Mouse (Mus musculus) liver, embryonic 16.5 days (tissue): ENCODE results near the gene Ndn. TPM values are rescaled to one million over a fixed set of nuclear protein-coding genes. Genes with fewer than 3 reads are reported as not detected.
A peak's percentile ranks its signal among the peaks of the same experiment; 100 is the strongest.

Experiments used
- ATAC-seq: fragments of 200-750 bp; cut with Nextera tagmentation; 2 replicates; pipeline ENCODE4 v1.8.0; 2017; ENCODE audit warnings: low read depth, mild to moderate bottlenecking, moderate number of reproducible peaks, moderate library complexity
- H3K27ac ChIP-seq: fragments of 300-500 bp; sonication (generic); 2 replicates; pipeline ENCODE4 v1.5.1; 2014; ENCODE audit warnings: mild to moderate bottlenecking, low read length
- H3K27me3 ChIP-seq: fragments of 300-500 bp; sonication (generic); 2 replicates; pipeline ENCODE4 v1.6.1; 2014; ENCODE audit warnings: low read depth, low read length, mixed read lengths; ENCODE audit not compliant: control insufficient read depth, insufficient read depth
- H3K36me3 ChIP-seq: fragments of 300-500 bp; sonication (generic); 2 replicates; pipeline ENCODE4 v1.6.1; 2014; ENCODE audit warnings: mild to moderate bottlenecking; ENCODE audit not compliant: control insufficient read depth, insufficient read depth
- H3K4me1 ChIP-seq: fragments of 300-500 bp; sonication (generic); 2 replicates; pipeline ENCODE4 v1.6.1; 2014; ENCODE audit warnings: low read depth, low read length, mixed read lengths; ENCODE audit not compliant: control insufficient read depth
- H3K4me2 ChIP-seq: fragments of 300-500 bp; sonication (generic); 2 replicates; pipeline ENCODE4 v1.6.1; 2014; ENCODE audit warnings: low read depth, low read length, mixed read lengths
- H3K4me3 ChIP-seq: fragments of 300-500 bp; sonication (generic); 2 replicates; pipeline ENCODE4 v1.5.1; 2014; ENCODE audit warnings: low read depth, mild to moderate bottlenecking, low read length
- H3K9ac ChIP-seq: fragments of 300-500 bp; sonication (generic); 2 replicates; pipeline ENCODE4 v1.6.1; 2014; ENCODE audit warnings: low read depth, low read length
- H3K9me3 ChIP-seq: fragments of 300-500 bp; sonication (generic); replicated peaks from 2 replicates; pipeline ENCODE4 v1.6.1; 2016; ENCODE audit warnings: low read length; ENCODE audit not compliant: control insufficient read depth
- WGBS: fragments of 180-500 bp; shearing (Covaris S2); extraction: QIAGEN DNeasy Blood & Tissue Kit; methylation state at CpG from one replicate; pipeline ENCODE4 v1.1.7; 2014; ENCODE audit not compliant: insufficient replicate concordance; 5-methylcytosine and 5-hydroxymethylcytosine counted together
- polyA plus RNA-seq: library from polyadenylated mRNA; unstranded; fragments of >200 nt; fragmentation: Nextera tagmentation; extraction: Ambion mirVana; gene quantifications from 2 replicates; pipeline ENCODE4 v1.2.1, GENCODE M21; 2015

Gene Ndn
- 3.9 and 5.1 TPM in 2 replicates for polyA plus RNA-seq

- no peak within 1 kb of the TSS for H3K4me2 ChIP-seq
- 23% methylated on average over 1 of the region's 1 CpGs for WGBS
- ATAC-seq: no peak
Measured at GRCm38 (mm10) chr7:62346269-62346668, at the start of gene Ndn. TSS of gene Ndn (plus strand) at chr7:62346569.

GRCm38 (mm10) chr7:62302451-62302850, 43.9 kb upstream of the Ndn start:
- no peaks in the 10 kb centered on the region for H3K27me3 ChIP-seq
- no peak overlapping the region for H3K27ac ChIP-seq
- no peak overlapping the region for H3K4me2 ChIP-seq
- no peaks in the 10 kb centered on the region for H3K4me1 ChIP-seq
- no peaks in the 10 kb centered on the region for H3K9me3 ChIP-seq
- 72% methylated on average over 3 of the region's 3 CpGs for WGBS
- no peak for ATAC-seq
- H3K4me3 ChIP-seq: no peak overlapping the region
- no peak overlapping the region for H3K9ac ChIP-seq
- H3K36me3 ChIP-seq: no peaks in the 10 kb centered on the region

More at GRCm38 (mm10) chr7:62346269-62346668, at the start of gene Ndn:
- Histone ChIP-seq H3K9ac (no peak within 1 kb of the TSS), H3K27ac (no peak within 1 kb of the TSS), H3K4me3 (no peak within 1 kb of the TSS), H3K4me1 (no peaks in the 10 kb centered on the region), H3K36me3 (no peaks in the 10 kb centered on the region), H3K27me3 (no peaks in the 10 kb centered on the region), H3K9me3 (no peaks in the 10 kb centered on the region)

- Histone ChIP-seq H3K36me3 (no peaks in the 10 kb centered on the region), H3K27me3 (no peaks in the 10 kb centered on the region), H3K4me3 (no peak overlapping the region), H3K9me3 (no peaks in the 10 kb centered on the region), H3K4me1 (no peaks in the 10 kb centered on the region), H3K4me2 (no peak overlapping the region), H3K9ac (no peak overlapping the region), H3K27ac (no peak overlapping the region)
- 44% methylated on average over 6 of the region's 6 CpGs for WGBS
- ATAC-seq: no peak
Measured at GRCm38 (mm10) chr7:62306896-62307614, 39.3 kb upstream of the Ndn start.

GRCm38 (mm10) chr7:62316793-62317192, 29.6 kb upstream of the Ndn start:
- no peaks in the 10 kb centered on the region for H3K36me3 ChIP-seq
- no peak overlapping the region for H3K4me3 ChIP-seq
- H3K27me3 ChIP-seq: no peaks in the 10 kb centered on the region
- H3K4me1 ChIP-seq: no peaks in the 10 kb centered on the region
- no peak for ATAC-seq
- WGBS: 35% methylated on average over 5 of the region's 5 CpGs
- no peak overlapping the region for H3K27ac ChIP-seq
- H3K9me3 ChIP-seq: no peaks in the 10 kb centered on the region
- no peak overlapping the region for H3K4me2 ChIP-seq
- H3K9ac ChIP-seq: no peak overlapping the region

GRCm38 (mm10) chr7:62345411-62345810, 958 bp upstream of the Ndn start:
- Histone ChIP-seq H3K9me3 (no peaks in the 10 kb centered on the region), H3K27me3 (no peaks in the 10 kb centered on the region), H3K4me3 (no peak overlapping the region), H3K27ac (no peak overlapping the region), H3K4me2 (no peak overlapping the region), H3K36me3 (no peaks in the 10 kb centered on the region), H3K4me1 (no peaks in the 10 kb centered on the region), H3K9ac (no peak overlapping the region)
- no peak for ATAC-seq
- 29% methylated on average over 1 of the region's 1 CpGs for WGBS

- Histone ChIP-seq H3K36me3 (no peaks in the 10 kb centered on the region), H3K4me3 (peak overlapping the region; percentile 22; the same call in 1 of the 2 replicates), H3K27me3 (no peaks in the 10 kb centered on the region), H3K9me3 (no peaks in the 10 kb centered on the region), H3K4me1 (no peaks in the 10 kb centered on the region), H3K9ac (no peak overlapping the region), H3K4me2 (peak overlapping the region; percentile 24; the same call in 1 of the 2 replicates), H3K27ac (no peak overlapping the region)
- WGBS: 14% methylated on average over 42 of the region's 42 CpGs
- peak; percentile 19; the same call in 1 of the 2 replicates for ATAC-seq
Measured at GRCm38 (mm10) chr7:62348106-62348803, 1.9 kb downstream of the Ndn start.

- peak overlapping the region; percentile 22; the same call in 1 of the 2 replicates for H3K4me3 ChIP-seq
- ATAC-seq: no peak
- H3K27me3 ChIP-seq: no peaks in the 10 kb centered on the region
- H3K9me3 ChIP-seq: no peaks in the 10 kb centered on the region
- H3K4me1 ChIP-seq: no peaks in the 10 kb centered on the region
- H3K27ac ChIP-seq: no peak overlapping the region
- 32% methylated on average over 17 of the region's 17 CpGs for WGBS
- H3K9ac ChIP-seq: no peak overlapping the region
- H3K36me3 ChIP-seq: no peaks in the 10 kb centered on the region
- H3K4me2 ChIP-seq: no peak overlapping the region
Measured at GRCm38 (mm10) chr7:62348804-62349190, 2.4 kb downstream of the Ndn start.

GRCm38 (mm10) chr7:62351266-62351665, 4.9 kb downstream of the Ndn start:
- Histone ChIP-seq H3K9ac (no peak overlapping the region), H3K27me3 (no peaks in the 10 kb centered on the region), H3K9me3 (no peaks in the 10 kb centered on the region), H3K36me3 (no peaks in the 10 kb centered on the region), H3K4me2 (no peak overlapping the region), H3K4me1 (no peaks in the 10 kb centered on the region), H3K4me3 (no peak overlapping the region), H3K27ac (no peak overlapping the region)
- 46% methylated on average over 8 of the region's 8 CpGs for WGBS
- ATAC-seq: no peak

- no peak overlapping the region for H3K4me2 ChIP-seq
- WGBS: 50% methylated on average over 7 of the region's 7 CpGs
- ATAC-seq: no peak
Measured at GRCm38 (mm10) chr7:62365039-62365636, 18.8 kb downstream of the Ndn start.

More at GRCm38 (mm10) chr7:62365039-62365636, 18.8 kb downstream of the Ndn start:
- Histone ChIP-seq H3K9me3 (no peaks in the 10 kb centered on the region), H3K27ac (no peak overlapping the region), H3K4me3 (no peak overlapping the region), H3K9ac (no peak overlapping the region), H3K36me3 (no peaks in the 10 kb centered on the region), H3K27me3 (no peaks in the 10 kb centered on the region), H3K4me1 (no peaks in the 10 kb centered on the region)
